ENCODE assay signal across 18 mouse cellular contexts in genomic region chr1:40795508-40795907, GRCm38 (mm10). TPM values are rescaled to one million over a fixed set of nuclear protein-coding genes. Genes with fewer than 3 reads are reported as not detected.
"Had no signal": no experiment of that assay in that cellular context is flagged by ENCODE, and none has a peak within 500 bp of the region (broad histone marks: within the 10 kb centered on the region; RNA-seq: fewer than 3 reads in every experiment).

No protein-coding gene starts in this region.

- H3K36me3 ChIP-seq: neural tube, embryonic 13.5 days; neural tube, embryonic 15.5 days; stomach, embryonic 15.5 days had no signal

- H3K4me1 ChIP-seq: stomach, embryonic 15.5 days had no signal

- H3K27me3 ChIP-seq: neural tube, embryonic 15.5 days; stomach, embryonic 15.5 days had no signal

- H3K4me3 ChIP-seq: neural tube, embryonic 13.5 days; neural tube, embryonic 15.5 days; stomach, embryonic 15.5 days had no signal

- H3K27ac ChIP-seq: neural tube, embryonic 13.5 days; neural tube, embryonic 15.5 days; stomach, embryonic 15.5 days; stomach, postnatal 0 days had no signal

- DNase-seq: retina, postnatal 1 day; right cerebral cortex, adult 18-20 months; right cerebral cortex, postnatal 14 days; right cerebral cortex, postnatal 25 days; right cerebral cortex, postnatal 4 days; spleen, adult 18-20 months; thymus, adult 18-20 months; thymus, adult 2 months; thymus, postnatal 14 days; thymus, postnatal 25 days; thymus, postnatal 36 days; thymus, postnatal 4 days had no signal

RNA-seq across cellular contexts. Expression of gene Tmem182, which starts 9.9 kb away (rescaled TPM):
- polyA plus RNA-seq: small intestine, adult 2 months; stomach, embryonic 14.5 days had no signal
